ENCODE assay signal across 16 mouse cellular contexts in the genomic region with DNA sequence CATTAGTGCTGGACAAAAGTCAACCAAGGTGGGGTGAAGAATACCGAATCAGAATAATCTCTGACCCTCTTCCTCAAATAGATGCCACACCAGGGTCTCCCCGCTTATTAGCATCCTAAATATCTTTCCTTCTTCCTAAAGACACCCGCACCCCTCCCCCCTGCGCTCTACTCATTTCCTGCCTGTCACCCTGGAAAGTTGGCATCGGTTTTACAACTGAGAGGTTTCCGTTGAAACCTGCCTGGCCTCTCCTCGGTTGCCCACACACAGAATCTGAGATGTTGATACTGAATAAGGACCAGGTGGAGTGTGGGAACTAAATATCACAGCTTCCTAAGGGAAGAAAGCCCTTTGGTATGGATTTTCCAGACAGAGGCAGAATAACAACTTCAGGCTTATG.
DNase-seq lines count a peak whose midpoint lies in the region; ATAC-seq and TF ChIP-seq lines count a peak whose summit lies in the region.
"Had no signal": no experiment of that assay in that cellular context is flagged by ENCODE, and none has a peak within 500 bp of the region (broad histone marks: within the 10 kb centered on the region; RNA-seq: fewer than 3 reads in every experiment).

No protein-coding gene starts in this region.

- no peak for ATAC-seq in embryonic facial prominence, embryonic 12.5 days (ENCODE audit: insufficient number of reproducible peaks, insufficient read depth, low FRiP score, low TSS enrichment)
- ATAC-seq in lung, postnatal 0 days = no peak
- ATAC-seq in granulocyte monocyte progenitor cell, adult 5-6 weeks (replicated peaks; ENCODE audit: poor library complexity, severe bottlenecking) = no peak
- ATAC-seq in midbrain, embryonic 15.5 days (replicated peaks) = no peak
- ATAC-seq: activated CD4-positive, CD25-positive, alpha-beta regulatory T cell, adult 4 months; inflammation-experienced regulatory T-cells, adult 6 months had no signal

- peaks cover 7% of the 10 kb centered on the region; the same call in 1 of the 2 replicates for H3K4me1 ChIP-seq in heart, embryonic 10.5 days
- peaks cover 25% of the 10 kb centered on the region; the same call in 1 of the 2 replicates for H3K4me1 ChIP-seq in embryonic facial prominence, embryonic 12.5 days
- H3K4me1 ChIP-seq in lung, postnatal 0 days (ENCODE audit: insufficient read depth, low read depth, low read length) = no peaks in the 10 kb centered on the region
- 0 out of 2 replicates have a peak, but pooled peaks cover 3% of the 10 kb centered on the region for H3K4me1 ChIP-seq in midbrain, embryonic 15.5 days

- peaks cover 42% of the 10 kb centered on the region for H3K27me3 ChIP-seq in heart, embryonic 10.5 days (ENCODE audit: insufficient read depth, poor library complexity, severe bottlenecking)
- no peaks in the 10 kb centered on the region; the same call in 1 of the 2 replicates for H3K27me3 ChIP-seq in embryonic facial prominence, embryonic 12.5 days
- no peaks in the 10 kb centered on the region for H3K27me3 ChIP-seq in lung, postnatal 0 days (replicated peaks; ENCODE audit: insufficient read depth, low read length)
- no peaks in the 10 kb centered on the region for H3K27me3 ChIP-seq in midbrain, embryonic 15.5 days (replicated peaks)

- 53% methylated on average over 7 of the region's 7 CpGs for WGBS in heart, embryonic 10.5 days
- 36% methylated on average over 7 of the region's 7 CpGs for WGBS in embryonic facial prominence, embryonic 12.5 days
- WGBS in lung, postnatal 0 days = 40% methylated on average over 7 of the region's 7 CpGs
- 74% methylated on average over 7 of the region's 7 CpGs for WGBS in midbrain, embryonic 15.5 days

- H3K9ac ChIP-seq in embryonic facial prominence, embryonic 12.5 days = no peak overlapping the region
- no peak overlapping the region for H3K9ac ChIP-seq in lung, postnatal 0 days (replicated peaks; ENCODE audit: low read depth)
- H3K9ac ChIP-seq in midbrain, embryonic 15.5 days = no peak overlapping the region
- H3K9ac ChIP-seq: limb, embryonic 15.5 days; neural tube, embryonic 13.5 days had no signal

- no peak for TF ChIP-seq CTCF in lung, postnatal 0 days (IDR thresholded peaks at IDR 0.05)

- no peak overlapping the region for H3K4me3 ChIP-seq in heart, embryonic 10.5 days
- H3K4me3 ChIP-seq in embryonic facial prominence, embryonic 12.5 days = no peak overlapping the region
- H3K4me3 ChIP-seq in lung, postnatal 0 days (ENCODE audit: low read depth, low read length) = no peak overlapping the region
- H3K4me3 ChIP-seq in midbrain, embryonic 15.5 days = no peak overlapping the region
- H3K4me3 ChIP-seq: limb, embryonic 15.5 days; neural tube, embryonic 13.5 days had no signal

- DNase-seq in heart, adult 8-10 months (ENCODE audit: low spot score) = peak; percentile 29
- DNase-seq in heart, embryonic 10.5 days (ENCODE audit: low spot score) = no peak
- DNase-seq in kidney, postnatal 10 days = peak; percentile 38
- DNase-seq in lung, postnatal 0 days (ENCODE audit: low spot score) = no peak
- DNase-seq in right cerebral cortex, adult 18-20 months = no peak
- DNase-seq: cerebellum, adult 2 months; gastrocnemius, postnatal 25 days; layer of hippocampus, adult 9-11 months; thymus, postnatal 4 days had no signal

- H3K9me3 ChIP-seq in heart, embryonic 10.5 days = no peaks in the 10 kb centered on the region
- H3K9me3 ChIP-seq in embryonic facial prominence, embryonic 12.5 days = no peaks in the 10 kb centered on the region
- H3K9me3 ChIP-seq in lung, postnatal 0 days (ENCODE audit: low read length) = no peaks in the 10 kb centered on the region
- H3K9me3 ChIP-seq in midbrain, embryonic 15.5 days = no peaks in the 10 kb centered on the region
- H3K9me3 ChIP-seq: limb, embryonic 15.5 days; neural tube, embryonic 13.5 days had no signal

- H3K36me3 ChIP-seq in heart, embryonic 10.5 days = no peaks in the 10 kb centered on the region
- no peaks in the 10 kb centered on the region for H3K36me3 ChIP-seq in embryonic facial prominence, embryonic 12.5 days
- no peaks in the 10 kb centered on the region for H3K36me3 ChIP-seq in lung, postnatal 0 days (ENCODE audit: insufficient read depth, low read length)
- H3K36me3 ChIP-seq in midbrain, embryonic 15.5 days (replicated peaks) = no peaks in the 10 kb centered on the region
- H3K36me3 ChIP-seq: limb, embryonic 15.5 days; neural tube, embryonic 13.5 days had no signal

- no peak for TF ChIP-seq EP300 in lung, postnatal 0 days (IDR thresholded peaks at IDR 0.05)

- 0 out of 2 replicates have a peak overlapping the region, but pooled peaks have one; percentile 16 for H3K4me2 ChIP-seq in embryonic facial prominence, embryonic 12.5 days (replicated peaks)
- peak overlapping the region; percentile 9; the same call in 1 of the 2 replicates for H3K4me2 ChIP-seq in lung, postnatal 0 days (replicated peaks; ENCODE audit: low read depth, low read length)
- H3K4me2 ChIP-seq in midbrain, embryonic 15.5 days = no peak overlapping the region

- H3K27ac ChIP-seq in heart, embryonic 10.5 days = no peak overlapping the region
- H3K27ac ChIP-seq in embryonic facial prominence, embryonic 12.5 days = no peak overlapping the region
- H3K27ac ChIP-seq in lung, postnatal 0 days (ENCODE audit: low read length) = no peak overlapping the region
- H3K27ac ChIP-seq in midbrain, embryonic 15.5 days = no peak overlapping the region
- H3K27ac ChIP-seq: limb, embryonic 15.5 days; neural tube, embryonic 13.5 days had no signal

Comparison
In these comparisons a context has a peak if more than half of its experiments do, and no peak if none do; other contexts are left out.
1. DNase-seq: peak in heart, adult 8-10 months (single experiment) and kidney, postnatal 10 days (single experiment); none in heart, embryonic 10.5 days (single experiment), lung, postnatal 0 days (single experiment) and right cerebral cortex, adult 18-20 months (single experiment).